Comparison of ENCODE assay signal across 18 mouse cellular contexts in genomic region chr9:61340333-61340732, GRCm38 (mm10). TPM values are rescaled to one million over a fixed set of nuclear protein-coding genes. Genes with fewer than 3 reads are reported as not detected.
DNase-seq lines count a peak whose midpoint lies in the region; ATAC-seq and TF ChIP-seq lines count a peak whose summit lies in the region.
"Had no signal": no experiment of that assay in that cellular context is flagged by ENCODE, and none has a peak within 500 bp of the region (broad histone marks: within the 10 kb centered on the region; RNA-seq: fewer than 3 reads in every experiment).

No protein-coding gene starts in this region.

- no peak overlapping the region for H3K4me2 ChIP-seq in kidney, embryonic 15.5 days
- no peak overlapping the region for H3K4me2 ChIP-seq in liver, embryonic 12.5 days
- H3K4me2 ChIP-seq: embryonic facial prominence, embryonic 12.5 days; forebrain, embryonic 15.5 days; heart, embryonic 11.5 days; heart, embryonic 15.5 days had no signal

- H3K4me1 ChIP-seq in kidney, embryonic 15.5 days: peaks cover 72% of the 10 kb centered on the region
- H3K4me1 ChIP-seq in liver, adult 2 months (ENCODE audit: control insufficient read depth, insufficient read depth, low read length): peaks cover 11% of the 10 kb centered on the region
- peaks cover 17% of the 10 kb centered on the region for H3K4me1 ChIP-seq in liver, embryonic 12.5 days

- H3K27ac ChIP-seq in kidney, embryonic 15.5 days: no peak overlapping the region
- no peak overlapping the region for H3K27ac ChIP-seq in liver, adult 2 months (replicated peaks; ENCODE audit: insufficient read depth, low read depth, low read length)
- H3K27ac ChIP-seq in liver, embryonic 12.5 days: no peak overlapping the region
- H3K27ac ChIP-seq: embryonic facial prominence, embryonic 12.5 days; forebrain, embryonic 15.5 days; heart, adult 2 months; heart, embryonic 15.5 days had no signal

- no peak overlapping the region for H3K9ac ChIP-seq in kidney, embryonic 15.5 days
- no peak overlapping the region for H3K9ac ChIP-seq in liver, adult 2 months (ENCODE audit: low read depth, low read length)
- H3K9ac ChIP-seq in liver, embryonic 12.5 days: no peak overlapping the region
- H3K9ac ChIP-seq: embryonic facial prominence, embryonic 12.5 days; forebrain, embryonic 15.5 days; heart, embryonic 15.5 days had no signal

- H3K79me2 ChIP-seq in liver, adult 2 months (ENCODE audit: control insufficient read depth, insufficient read depth, low read length): no peaks in the 10 kb centered on the region

- no peaks in the 10 kb centered on the region for H3K36me3 ChIP-seq in kidney, embryonic 15.5 days
- H3K36me3 ChIP-seq in liver, adult 2 months (ENCODE audit: control insufficient read depth, insufficient read depth, low read length): no peaks in the 10 kb centered on the region
- H3K36me3 ChIP-seq in liver, embryonic 12.5 days: no peaks in the 10 kb centered on the region
- H3K36me3 ChIP-seq: embryonic facial prominence, embryonic 12.5 days; forebrain, embryonic 15.5 days; heart, embryonic 15.5 days; hindbrain, embryonic 10.5 days had no signal

- no peak for ATAC-seq in kidney, embryonic 15.5 days (replicated peaks; ENCODE audit: low FRiP score)
- no peak for ATAC-seq in liver, embryonic 12.5 days
- ATAC-seq: forebrain, embryonic 15.5 days had no signal

- WGBS in kidney, embryonic 15.5 days: 86% methylated on average over 2 of the region's 2 CpGs
- WGBS in liver, adult 2 months: 60% methylated on average over 2 of the region's 2 CpGs
- WGBS in liver, embryonic 12.5 days (ENCODE audit: insufficient replicate concordance): 64% methylated on average over 2 of the region's 2 CpGs

- no peak for TF ChIP-seq CTCF in liver, adult 2 months (IDR thresholded peaks at IDR 0.05; ENCODE audit: low read depth, low read length)

- H3K27me3 ChIP-seq in kidney, embryonic 15.5 days: peaks cover 92% of the 10 kb centered on the region
- no peaks in the 10 kb centered on the region; the same call in 1 of the 2 replicates for H3K27me3 ChIP-seq in liver, adult 2 months (ENCODE audit: control insufficient read depth, insufficient read depth, low read length)
- peaks cover 96% of the 10 kb centered on the region for H3K27me3 ChIP-seq in liver, embryonic 12.5 days (replicated peaks)
- H3K27me3 ChIP-seq: forebrain, embryonic 15.5 days had no signal

- H3K9me3 ChIP-seq in kidney, embryonic 15.5 days (replicated peaks): no peaks in the 10 kb centered on the region
- no peaks in the 10 kb centered on the region for H3K9me3 ChIP-seq in liver, embryonic 12.5 days (replicated peaks)
- H3K9me3 ChIP-seq: embryonic facial prominence, embryonic 12.5 days; forebrain, embryonic 15.5 days; heart, embryonic 15.5 days; hindbrain, embryonic 10.5 days had no signal

- DNase-seq in kidney, adult 18-20 months: peak; percentile 33
- peak; percentile 71 for DNase-seq in liver, adult 2 months (ENCODE audit: extremely low read depth, low read depth, low spot score)
- DNase-seq in kidney, postnatal 14 days: peak; percentile 29
- DNase-seq in right cerebral cortex, postnatal 10 days (ENCODE audit: low spot score in 2 of 2): no peak
- no peak for DNase-seq in yolk sac, embryonic 10.5 days (ENCODE audit: low spot score)
- DNase-seq: adrenal gland, postnatal 10 days; cerebellum, adult 11 months; cerebellum, adult 9-10 months; cerebellum, postnatal 25 days; gastrocnemius, postnatal 10 days; heart, adult 2 months had no signal

- no peak overlapping the region for H3K4me3 ChIP-seq in kidney, embryonic 15.5 days (replicated peaks)
- no peak overlapping the region for H3K4me3 ChIP-seq in liver, adult 2 months (ENCODE audit: insufficient read depth, low read depth, low read length)
- no peak overlapping the region for H3K4me3 ChIP-seq in liver, embryonic 12.5 days
- H3K4me3 ChIP-seq: embryonic facial prominence, embryonic 12.5 days; forebrain, embryonic 15.5 days; heart, adult 2 months; heart, embryonic 15.5 days; hindbrain, embryonic 10.5 days had no signal

- no peak for TF ChIP-seq POLR2A in liver, adult 2 months (IDR thresholded peaks at IDR 0.05; ENCODE audit: extremely low read depth, insufficient read depth, low read length)

RNA-seq across cellular contexts. Expression of gene Tle3, which starts 31.8 kb away (rescaled TPM):
- polyA plus RNA-seq in kidney, embryonic 15.5 days (2015; fragmentation: Nextera tagmentation; extraction: Ambion mirVana): 26.1 and 30.9 TPM in 2 replicates
- total RNA-seq in liver, adult 2 months (2014; rRNA removed): 2.4 and 2.9 TPM in 2 replicates
- polyA plus RNA-seq in liver, adult 2 months (2012; rRNA removed): 9.7 and 14.8 TPM in 2 replicates
- polyA plus RNA-seq in liver, embryonic 12.5 days (2016; fragmentation: Nextera tagmentation; extraction: Ambion mirVana): 7.7 and 8.2 TPM in 2 replicates

Comparison
In these comparisons a context has a peak if more than half of its experiments do, and no peak if none do; other contexts are left out.
1. DNase-seq: peak in kidney, adult 18-20 months (single experiment), liver, adult 2 months (single experiment) and kidney, postnatal 14 days (single experiment); none in right cerebral cortex, postnatal 10 days (0 of 2) and yolk sac, embryonic 10.5 days (single experiment).